Mouse (Mus musculus): ENCODE data around the gene Kif3c. TPM values are rescaled to one million over a fixed set of nuclear protein-coding genes. Genes with fewer than 3 reads are reported as not detected.
A peak's percentile ranks its signal among the peaks of the same experiment; 100 is the strongest.

Kif3c gene
- total and polyA plus RNA-seq, 3 experiments: 3.5 to 5.9 (median 5.5) TPM

GRCm38 (mm10) chr12:3350136-3350535 lies 14.8 kb upstream of the Kif3c start:
- DNase-seq (ENCODE audit: extremely low read depth): peak; percentile 58
- no peak overlapping the region for H3K4me2 ChIP-seq (ENCODE audit: insufficient read depth, low read depth, poor library complexity, severe bottlenecking)
- H3K27ac ChIP-seq (ENCODE audit: insufficient read depth, low read depth): peak overlapping the region; percentile 32
- H3K4me3 ChIP-seq (replicated peaks in 1 of 3; ENCODE audit: low read depth in 2 of 3, low read length in 2 of 3, poor library complexity in 1 of 3): peak overlapping the region in 1 of 3 experiments; percentile 6
- H3K9me3 ChIP-seq (replicated peaks; ENCODE audit: low read length): no peaks in the 10 kb centered on the region
- dilution Hi-C loops (cut with MboI; ENCODE audit: extremely low pct_ligation_motif_present, extremely low pct_unique_long_range_greater_than_20kb, low sequenced_read_pairs) (no loop called here), in situ Hi-C loops (cut with MboI; ENCODE audit: low pct_ligation_motif_present, low pct_unique_long_range_greater_than_20kb, low sequenced_read_pairs) (loop anchor here (5.0 kb wide), 1 partner anchor 113 kb away; no protein-coding TSS in a partner anchor)
- H3K36me3 ChIP-seq (replicated peaks in 1 of 2; ENCODE audit: control insufficient read depth in 1 of 2, insufficient read depth in 1 of 2, low read length in 1 of 2): peaks cover 2 to 42% of the 10 kb centered on the region in 2 experiments
- no peaks in the 10 kb centered on the region for H3K27me3 ChIP-seq (replicated peaks)
- H3K9ac ChIP-seq (ENCODE audit: insufficient read depth, low read depth): no peak overlapping the region
- TF ChIP-seq NRF1 (IDR thresholded peaks at IDR 0.05; ENCODE audit: low read depth, low read length): no peak
- peak; percentile 37; the same call in 1 of the 2 replicates for TF ChIP-seq ETS1 (conservative IDR thresholded peaks at IDR 0.05; ENCODE audit: low read depth, low read length)
- no peak for TF ChIP-seq E2F4 (IDR thresholded peaks at IDR 0.05; ENCODE audit: insufficient replicate concordance, low read depth, low read length)
- 0 out of 2 replicates have a peak, but pooled peaks have one; percentile 24 for TF ChIP-seq BHLHE40 (IDR thresholded peaks at IDR 0.05; ENCODE audit: low read depth, low read length)
- no peak for TF ChIP-seq SMC3 (IDR thresholded peaks at IDR 0.05; ENCODE audit: low read depth, low read length)
- TF ChIP-seq JUN (IDR thresholded peaks at IDR 0.05; ENCODE audit: insufficient read depth, low read depth, low read length): no peak
- no peak for TF ChIP-seq JUND (conservative IDR thresholded peaks at IDR 0.05; ENCODE audit: low read depth, low read length)
- peaks cover 18 to 69% of the 10 kb centered on the region in 2 experiments for H3K4me1 ChIP-seq (ENCODE audit: control insufficient read depth in 1 of 2, insufficient read depth in 2 of 2)
- H3K79me2 ChIP-seq (replicated peaks; ENCODE audit: control insufficient read depth, extremely low read depth, insufficient read depth, poor library complexity, severe bottlenecking): peaks cover 5% of the 10 kb centered on the region

- TF ChIP-seq GABPA (IDR thresholded peaks at IDR 0.05; ENCODE audit: insufficient replicate concordance, low read depth, low read length) (no peak), POLR2A (IDR thresholded peaks at IDR 0.05; ENCODE audit: low read depth, low read length) (no peak), ZC3H11A (IDR thresholded peaks at IDR 0.05; ENCODE audit: low read depth, low read length) (no peak), TBP (conservative IDR thresholded peaks at IDR 0.05; ENCODE audit: low read depth, low read length) (no peak), CHD2 (IDR thresholded peaks at IDR 0.05; ENCODE audit: low read length) (no peak), IRF4 (IDR thresholded peaks at IDR 0.05; ENCODE audit: low read depth, low read length) (no peak), EP300 (IDR thresholded peaks at IDR 0.05; ENCODE audit: low read length) (no peak), RAD21 (IDR thresholded peaks at IDR 0.05; ENCODE audit: low read depth, low read length) (no peak), ELF1 (IDR thresholded peaks at IDR 0.05; ENCODE audit: low read depth, low read length) (no peak), UBTF (IDR thresholded peaks at IDR 0.05; ENCODE audit: low read depth, low read length) (no peak), MYC (IDR thresholded peaks at IDR 0.05; ENCODE audit: low read depth, low read length) (no peak), MXI1 (IDR thresholded peaks at IDR 0.05; ENCODE audit: low read depth, low read length) (no peak), E2F4 (IDR thresholded peaks at IDR 0.05; ENCODE audit: insufficient replicate concordance, low read depth, low read length) (no peak), SIN3A (IDR thresholded peaks at IDR 0.05; ENCODE audit: low read length) (no peak), MAZ (IDR thresholded peaks at IDR 0.05; ENCODE audit: low read depth, low read length) (no peak)
- H3K4me3 ChIP-seq (replicated peaks in 1 of 3; ENCODE audit: low read depth in 2 of 3, low read length in 2 of 3, poor library complexity in 1 of 3): no peak overlapping the region
- no peaks in the 10 kb centered on the region for H3K27me3 ChIP-seq (replicated peaks)
- no peak for DNase-seq (ENCODE audit: extremely low read depth)
- peaks cover 30 to 66% of the 10 kb centered on the region in 2 experiments for H3K4me1 ChIP-seq (ENCODE audit: control insufficient read depth in 1 of 2, insufficient read depth in 2 of 2)
- H3K27ac ChIP-seq (ENCODE audit: insufficient read depth, low read depth): no peak overlapping the region
- in situ Hi-C loops (cut with MboI; ENCODE audit: low pct_ligation_motif_present, low pct_unique_long_range_greater_than_20kb, low sequenced_read_pairs) (loop anchor here (5.0 kb wide), 1 partner anchor 115 kb away; no protein-coding TSS in a partner anchor), dilution Hi-C loops (cut with MboI; ENCODE audit: extremely low pct_ligation_motif_present, extremely low pct_unique_long_range_greater_than_20kb, low sequenced_read_pairs) (no loop called here)
- no peaks in the 10 kb centered on the region for H3K9me3 ChIP-seq (replicated peaks; ENCODE audit: low read length)
- no peak overlapping the region for H3K9ac ChIP-seq (ENCODE audit: insufficient read depth, low read depth)
- peaks cover under 1 to 32% of the 10 kb centered on the region in 2 experiments for H3K36me3 ChIP-seq (replicated peaks in 1 of 2; ENCODE audit: control insufficient read depth in 1 of 2, insufficient read depth in 1 of 2, low read length in 1 of 2)
- no peak overlapping the region for H3K4me2 ChIP-seq (ENCODE audit: insufficient read depth, low read depth, poor library complexity, severe bottlenecking)
- H3K79me2 ChIP-seq (replicated peaks; ENCODE audit: control insufficient read depth, extremely low read depth, insufficient read depth, poor library complexity, severe bottlenecking): peaks cover 5% of the 10 kb centered on the region
These were observed 12.7 kb upstream of the Kif3c start for GRCm38 (mm10) chr12:3352216-3352615.

Data from CH12.LX (cell line).